Mouse (Mus musculus) forebrain, embryonic 16.5 days (tissue): Measurements from ENCODE around the gene Mmp28. TPM values are rescaled to one million over a fixed set of nuclear protein-coding genes. Genes with fewer than 3 reads are reported as not detected.
A peak's percentile ranks its signal among the peaks of the same experiment; 100 is the strongest.

Experiments
- ATAC-seq: fragments of 200-750 bp; cut with Nextera tagmentation; 2 replicates; pipeline ENCODE4 v1.8.0; 2017; ENCODE audit warnings: mild to moderate bottlenecking, moderate library complexity
- H3K27ac ChIP-seq: fragments of 300-500 bp; sonication (generic); 2 replicates; pipeline ENCODE4 v1.5.1; 2014; ENCODE audit warnings: low read length, control low read depth
- H3K27me3 ChIP-seq: fragments of 300-500 bp; sonication (generic); replicated peaks from 2 replicates; pipeline ENCODE4 v1.6.1; 2014; ENCODE audit warnings: low read length; ENCODE audit not compliant: control insufficient read depth, insufficient read depth
- H3K36me3 ChIP-seq: fragments of 300-500 bp; sonication (generic); 2 replicates; pipeline ENCODE4 v1.6.1; 2014; ENCODE audit not compliant: control insufficient read depth, insufficient read depth
- H3K4me1 ChIP-seq: fragments of 300-500 bp; sonication (generic); replicated peaks from 2 replicates; pipeline ENCODE4 v1.6.1; 2014; ENCODE audit warnings: low read length; ENCODE audit not compliant: control insufficient read depth, insufficient read depth
- H3K4me2 ChIP-seq: fragments of 300-500 bp; sonication (generic); 2 replicates; pipeline ENCODE4 v1.6.1; 2014; ENCODE audit warnings: mild to moderate bottlenecking, low read length, control low read depth
- H3K4me3 ChIP-seq: fragments of 300-500 bp; sonication (generic); replicated peaks from 2 replicates; pipeline ENCODE4 v1.5.1; 2014; ENCODE audit warnings: mild to moderate bottlenecking, low read length, control low read depth
- H3K9ac ChIP-seq: fragments of 300-500 bp; sonication (generic); replicated peaks from 2 replicates; pipeline ENCODE4 v1.6.1; 2014; ENCODE audit warnings: low read depth, low read length, control low read depth
- H3K9me3 ChIP-seq: fragments of 300-500 bp; sonication (generic); 2 replicates; pipeline ENCODE4 v1.6.1; 2016; ENCODE audit warnings: low read length; ENCODE audit not compliant: control insufficient read depth
- WGBS: fragments of 180-500 bp; shearing (Covaris S2); extraction: QIAGEN DNeasy Blood & Tissue Kit; methylation state at CpG from one replicate; pipeline ENCODE4 v1.1.7; 2014; 5-methylcytosine and 5-hydroxymethylcytosine counted together
- polyA plus RNA-seq: library from polyadenylated mRNA; unstranded; fragments of >200 nt; fragmentation: Nextera tagmentation; extraction: Ambion mirVana; gene quantifications from 2 replicates; pipeline ENCODE4 v1.2.1, GENCODE M21; 2015

The Mmp28 gene
- polyA plus RNA-seq, 1 experiment from 2014 or later, result 1.8 TPM

DNA sequence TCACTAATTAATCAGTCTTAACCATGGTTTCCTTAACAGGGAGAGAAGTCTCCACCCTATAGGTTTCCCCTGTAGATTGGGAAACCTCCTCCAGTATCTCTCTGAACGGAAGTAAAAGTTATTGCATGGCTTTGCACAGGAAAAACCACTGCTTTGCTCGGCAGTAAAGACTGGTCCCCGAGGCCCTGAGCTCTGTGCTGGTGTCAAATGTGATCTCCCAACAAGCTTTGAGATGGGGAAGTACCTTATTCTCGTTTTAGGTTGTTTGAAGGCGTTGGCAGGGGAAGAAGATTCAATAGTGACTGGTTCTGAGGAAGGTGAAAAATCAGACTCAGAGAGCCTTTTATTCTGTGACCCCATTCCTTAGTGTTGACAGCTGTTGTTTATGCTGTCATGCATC is 64.1 kb downstream of the Mmp28 start:
- ATAC-seq, result no peak
- Histone ChIP-seq H3K4me3 (no peak overlapping the region), H3K4me2 (no peak overlapping the region), H3K9me3 (no peaks in the 10 kb centered on the region), H3K27me3 (no peaks in the 10 kb centered on the region), H3K36me3 (peaks cover 23% of the 10 kb centered on the region), H3K4me1 (peaks cover 15% of the 10 kb centered on the region), H3K9ac (no peak overlapping the region), H3K27ac (no peak overlapping the region)
- WGBS, result 77% methylated on average over 5 of the region's 5 CpGs

DNA sequence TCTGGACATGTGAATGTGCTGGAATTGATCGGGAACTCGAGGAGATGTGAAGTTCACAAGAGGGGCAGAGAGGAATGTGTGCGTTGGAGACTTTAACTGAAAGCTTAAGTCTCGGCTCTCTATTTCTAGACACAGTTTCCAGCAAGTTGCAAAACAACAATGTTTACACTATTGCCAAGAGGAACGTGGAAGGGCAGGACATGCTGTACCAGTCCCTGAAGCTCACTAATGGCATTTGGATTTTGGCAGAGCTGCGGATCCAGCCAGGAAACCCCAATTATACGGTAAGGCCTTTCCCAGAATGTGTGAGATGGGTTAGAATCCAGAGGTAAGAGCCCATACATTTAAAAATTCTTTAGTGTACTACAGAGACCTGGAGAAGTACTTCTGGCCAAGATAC is 65.2 kb downstream of the Mmp28 start:
- no peak overlapping the region for H3K27ac ChIP-seq
- no peaks in the 10 kb centered on the region for H3K9me3 ChIP-seq
- peaks cover 15% of the 10 kb centered on the region for H3K4me1 ChIP-seq
- no peak overlapping the region for H3K4me2 ChIP-seq
- WGBS, result 96% methylated on average over 7 of the region's 7 CpGs
- no peak overlapping the region for H3K9ac ChIP-seq
- ATAC-seq, result no peak
- no peaks in the 10 kb centered on the region for H3K27me3 ChIP-seq
- no peak overlapping the region for H3K4me3 ChIP-seq
- H3K36me3 ChIP-seq, result peaks cover 21% of the 10 kb centered on the region

DNA sequence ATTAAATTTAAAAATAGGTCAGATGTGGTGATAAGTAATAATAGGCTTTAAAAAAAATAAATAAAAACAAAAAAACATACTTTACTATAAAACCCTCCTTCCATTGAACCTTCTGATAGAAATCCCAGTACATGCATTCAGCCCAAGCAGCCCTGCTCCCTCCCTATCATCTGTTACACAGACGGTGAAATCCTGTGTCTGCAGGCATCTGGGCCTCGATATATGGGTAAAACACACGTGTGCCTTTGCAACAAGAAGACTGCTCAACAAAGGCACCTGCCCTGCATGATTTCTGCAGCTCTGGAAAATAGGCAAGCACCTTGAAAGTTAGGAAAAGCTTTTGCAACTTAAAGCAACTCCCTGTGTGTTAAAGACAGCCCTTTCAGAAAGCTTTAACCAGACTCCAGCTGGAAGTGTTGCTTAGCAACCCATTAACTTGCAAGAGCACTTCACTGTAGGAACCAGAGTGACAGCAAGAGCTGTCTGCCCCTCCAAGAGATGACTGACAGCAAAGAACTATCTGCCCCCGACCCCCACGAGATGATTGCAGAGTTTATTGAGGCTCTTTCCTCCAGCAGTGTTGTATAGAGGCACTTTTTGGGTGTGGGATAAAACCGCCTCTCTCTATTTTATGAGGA is 68.0 kb downstream of the Mmp28 start:
- peaks cover 15% of the 10 kb centered on the region for H3K4me1 ChIP-seq
- H3K27ac ChIP-seq, result peak overlapping the region; percentile 65
- WGBS, result 8% methylated on average over 6 of the region's 6 CpGs
- H3K9ac ChIP-seq, result no peak overlapping the region; the same call in 1 of the 2 replicates
- H3K9me3 ChIP-seq, result no peaks in the 10 kb centered on the region
- peaks cover 27% of the 10 kb centered on the region for H3K36me3 ChIP-seq
- H3K4me3 ChIP-seq, result no peak overlapping the region
- no peak overlapping the region for H3K4me2 ChIP-seq
- no peaks in the 10 kb centered on the region for H3K27me3 ChIP-seq
- peak; percentile 88 for ATAC-seq

DNA sequence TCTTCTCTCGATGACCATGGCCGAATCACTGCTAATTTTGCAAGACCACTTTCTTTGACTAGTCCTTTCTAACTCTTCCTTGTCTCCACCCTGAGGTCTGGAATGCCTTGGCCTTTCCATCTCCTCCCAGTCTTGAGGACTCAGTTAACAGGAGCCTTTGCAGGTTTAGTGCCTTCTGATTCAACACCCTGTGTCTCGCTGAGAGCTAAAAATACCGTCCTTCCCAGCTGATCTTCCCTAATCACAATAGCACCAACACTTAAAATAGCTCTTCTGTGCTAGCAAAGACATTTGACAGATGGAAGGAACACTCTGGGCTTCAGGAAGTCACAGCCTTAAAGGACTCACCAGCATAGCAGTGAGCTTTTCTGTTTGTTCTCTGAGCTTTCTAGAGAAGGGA is 69.8 kb downstream of the Mmp28 start:
- no peak overlapping the region for H3K9ac ChIP-seq
- no peak overlapping the region for H3K4me3 ChIP-seq
- WGBS, result 90% methylated on average over 4 of the region's 4 CpGs
- ATAC-seq, result no peak
- peak overlapping the region; percentile 45 for H3K27ac ChIP-seq
- no peak overlapping the region for H3K4me2 ChIP-seq
- H3K9me3 ChIP-seq, result no peaks in the 10 kb centered on the region
- H3K36me3 ChIP-seq, result peaks cover 22% of the 10 kb centered on the region
- H3K4me1 ChIP-seq, result peaks cover 15% of the 10 kb centered on the region
- H3K27me3 ChIP-seq, result no peaks in the 10 kb centered on the region

Other genes with a start within 250 kb of the Mmp28 start
- gene Slfn14, start 176.3 kb downstream of the Mmp28 start, polyA plus RNA-seq, result not detected in 2 replicates
- 122 and 125 TPM in 2 replicates for gene Ap2b1, start 164.0 kb downstream of the Mmp28 start, polyA plus RNA-seq
- gene Pex12, start 160.5 kb downstream of the Mmp28 start, polyA plus RNA-seq, result 19.1 and 22.5 TPM in 2 replicates
- gene Rasl10b, start 53.9 kb downstream of the Mmp28 start, polyA plus RNA-seq, result 24.7 and 31.4 TPM in 2 replicates
- 0.39 and 0.81 TPM in 2 replicates for gene Gas2l2, start 33.6 kb downstream of the Mmp28 start, polyA plus RNA-seq
- 0.26 and 1.0 TPM in 2 replicates for gene 1700020L24Rik, start 25.4 kb downstream of the Mmp28 start, polyA plus RNA-seq
- 8.8 and 17.1 TPM in 2 replicates for gene Taf15, start 10.0 kb upstream of the Mmp28 start, polyA plus RNA-seq
- not detected in 2 replicates for gene Heatr9, start 59.1 kb upstream of the Mmp28 start, polyA plus RNA-seq
- gene Ccl5, start 67.4 kb upstream of the Mmp28 start, polyA plus RNA-seq, result 0.60 TPM in 1 of 2 replicates, not detected in the other
- gene Ccl9, start 115.6 kb upstream of the Mmp28 start, polyA plus RNA-seq, result 1.9 TPM in 2 replicates
- gene Ccl6, start 130.0 kb upstream of the Mmp28 start, polyA plus RNA-seq, result 1.9 and 2.4 TPM in 2 replicates
- gene Rpl9-ps1, start 182.6 kb upstream of the Mmp28 start, polyA plus RNA-seq, result not detected in 2 replicates
- gene Ccl3, start 186.3 kb upstream of the Mmp28 start, polyA plus RNA-seq, result 0.67 and 1.8 TPM in 2 replicates
- 0.93 TPM in 1 of 2 replicates, not detected in the other for gene Ccl4, start 199.5 kb upstream of the Mmp28 start, polyA plus RNA-seq
- not detected in 2 replicates for gene Wfdc17, start 240.9 kb upstream of the Mmp28 start, polyA plus RNA-seq
- gene Wfdc18, start 245.9 kb upstream of the Mmp28 start, polyA plus RNA-seq, result not detected in 2 replicates